Mouse (Mus musculus) monocyte, adult 5-6 weeks (primary cell): Measurements from ENCODE around the gene Prkci. TPM values are rescaled to one million over a fixed set of nuclear protein-coding genes. Genes with fewer than 3 reads are reported as not detected.

Experiments used
- ATAC-seq: fragments of 153-309, 156-312 bp; replicated peaks from 2 replicates; pipeline ENCODE4 v1.8.0; 2017; ENCODE audit warnings: mild to moderate bottlenecking; ENCODE audit not compliant: low TSS enrichment, insufficient number of reproducible peaks, severe bottlenecking, poor library complexity, low FRiP score
- total RNA-seq: library from RNA; stranded (forward); fragments of 200-1000, 200-491, 200-594 nt; gene quantifications from 3 replicates; pipeline ENCODE4 v1.2.3, GENCODE M21; 2017

Gene Prkci
- total RNA-seq, 1 experiment from 2014 or later, result 11.1 TPM

- ATAC-seq, result no peak
These were observed 101.7 kb downstream of the Prkci start for GRCm38 (mm10) chr3:31097102-31097720.

GRCm38 (mm10) chr3:31097976-31098375 is 102.4 kb downstream of the Prkci start:
- ATAC-seq, result no peak

- no peak for ATAC-seq
These were observed 103.0 kb downstream of the Prkci start for GRCm38 (mm10) chr3:31098556-31098955.

- no peak for ATAC-seq
These were observed 104.5 kb downstream of the Prkci start for GRCm38 (mm10) chr3:31100026-31100425.

GRCm38 (mm10) chr3:31100802-31101201 is 105.3 kb downstream of the Prkci start:
- no peak for ATAC-seq

Other genes starting within 250 kb of the Prkci start
- not detected in 3 replicates for gene Samd7, start 249.5 kb upstream of the Prkci start, total RNA-seq
- 127 to 145 TPM (median 128 TPM) in 3 replicates for gene Sec62, start 202.9 kb upstream of the Prkci start, total RNA-seq
- gene Gpr160, start 139.8 kb upstream of the Prkci start, total RNA-seq, result 6.4 to 17.2 TPM (median 9.5 TPM) in 3 replicates
- gene Phc3, start 26.3 kb upstream of the Prkci start, total RNA-seq, result 22.7 to 46.5 TPM (median 29.5 TPM) in 3 replicates
- gene Skil, start 99.3 kb downstream of the Prkci start, total RNA-seq, result 160 to 207 TPM (median 169 TPM) in 3 replicates
- not detected in 3 replicates for gene Cldn11, start 154.2 kb downstream of the Prkci start, total RNA-seq